Mouse (Mus musculus): ENCODE results near the gene Msrb2.
A peak's percentile ranks its signal among the peaks of the same experiment; 100 is the strongest.

Gene Msrb2

GRCm38 (mm10) chr2:19371390-19372158 lies at the start of gene Msrb2:
Gene Msrb2, plus strand, starts transcription at chr2:19371440.
- DNase-seq (ENCODE audit: low read depth, low spot score) = peak; percentile 48

- no peak for DNase-seq (ENCODE audit: low read depth, low spot score)
Observed at GRCm38 (mm10) chr2:19322448-19322847, 48.8 kb upstream of the Msrb2 start.

- no peak for DNase-seq (ENCODE audit: low read depth, low spot score)
Observed at GRCm38 (mm10) chr2:19326376-19326775, 44.9 kb upstream of the Msrb2 start.

- DNase-seq (ENCODE audit: low read depth, low spot score) = no peak
Observed at GRCm38 (mm10) chr2:19327811-19328210, 43.4 kb upstream of the Msrb2 start.

GRCm38 (mm10) chr2:19343901-19344635 lies 27.2 kb upstream of the Msrb2 start:
- peak; percentile 18 for DNase-seq (ENCODE audit: low read depth, low spot score)

- peak; percentile 51 for DNase-seq (ENCODE audit: low read depth, low spot score)
Observed at GRCm38 (mm10) chr2:19344636-19345413, 26.4 kb upstream of the Msrb2 start.

- DNase-seq (ENCODE audit: low read depth, low spot score) = no peak
Observed at GRCm38 (mm10) chr2:19345414-19345964, 25.8 kb upstream of the Msrb2 start.

- DNase-seq (ENCODE audit: low read depth, low spot score) = no peak
Observed at GRCm38 (mm10) chr2:19348454-19348853, 22.8 kb upstream of the Msrb2 start.

GRCm38 (mm10) chr2:19350167-19350566 lies 21.1 kb upstream of the Msrb2 start:
- DNase-seq (ENCODE audit: low read depth, low spot score) = no peak

GRCm38 (mm10) chr2:19351615-19352253 lies 19.5 kb upstream of the Msrb2 start:
- DNase-seq (ENCODE audit: low read depth, low spot score) = no peak

GRCm38 (mm10) chr2:19353158-19353557 lies 18.1 kb upstream of the Msrb2 start:
- no peak for DNase-seq (ENCODE audit: low read depth, low spot score)

GRCm38 (mm10) chr2:19362880-19363279 lies 8.4 kb upstream of the Msrb2 start:
- no peak for DNase-seq (ENCODE audit: low read depth, low spot score)

- DNase-seq (ENCODE audit: low read depth, low spot score) = no peak
Observed at GRCm38 (mm10) chr2:19366426-19366825, 4.8 kb upstream of the Msrb2 start.

- no peak for DNase-seq (ENCODE audit: low read depth, low spot score)
Observed at GRCm38 (mm10) chr2:19367114-19367513, 4.1 kb upstream of the Msrb2 start.

- DNase-seq (ENCODE audit: low read depth, low spot score) = no peak
Observed at GRCm38 (mm10) chr2:19373695-19374094, 2.5 kb downstream of the Msrb2 start.

GRCm38 (mm10) chr2:19380446-19380950 lies 9.3 kb downstream of the Msrb2 start:
- DNase-seq (ENCODE audit: low read depth, low spot score) = no peak

GRCm38 (mm10) chr2:19380986-19381385 lies 9.7 kb downstream of the Msrb2 start:
- no peak for DNase-seq (ENCODE audit: low read depth, low spot score)

- no peak for DNase-seq (ENCODE audit: low read depth, low spot score)
Observed at GRCm38 (mm10) chr2:19382206-19382605, 11.0 kb downstream of the Msrb2 start.

- no peak for DNase-seq (ENCODE audit: low read depth, low spot score)
Observed at GRCm38 (mm10) chr2:19383006-19383405, 11.8 kb downstream of the Msrb2 start.

GRCm38 (mm10) chr2:19385772-19386171 lies 14.5 kb downstream of the Msrb2 start:
- no peak for DNase-seq (ENCODE audit: low read depth, low spot score)
